Mouse (Mus musculus): Measurements from ENCODE around the gene Nkrf. TPM values are rescaled to one million over a fixed set of nuclear protein-coding genes. Genes with fewer than 3 reads are reported as not detected.

The Nkrf gene
- polyA plus RNA-seq, 1 experiment from 2014 or later = 2.9 TPM

- H3K27me3 ChIP-seq (ENCODE audit: control insufficient read depth, insufficient read depth, low read length) = no peaks in the 10 kb centered on the region
- no peak overlapping the region for H3K4me2 ChIP-seq (replicated peaks; ENCODE audit: low read depth, low read length)
- H3K9me3 ChIP-seq (ENCODE audit: control insufficient read depth, low read depth, low read length) = no peaks in the 10 kb centered on the region
- H3K9ac ChIP-seq (replicated peaks; ENCODE audit: low read depth, low read length) = no peak overlapping the region
- ATAC-seq (ENCODE audit: insufficient number of reproducible peaks, insufficient read depth, low FRiP score, low read depth) = no peak
- H3K4me3 ChIP-seq (ENCODE audit: low read depth, low read length) = no peak overlapping the region
- no peaks in the 10 kb centered on the region for H3K36me3 ChIP-seq (ENCODE audit: control insufficient read depth, insufficient read depth, low read length)
- WGBS = 85% methylated on average over 6 of the region's 6 CpGs
- H3K27ac ChIP-seq (ENCODE audit: low read length) = no peak overlapping the region
- no peaks in the 10 kb centered on the region for H3K4me1 ChIP-seq (ENCODE audit: control insufficient read depth, insufficient read depth, low read length)
Measured at GRCm38 (mm10) chrX:36841698-36842097, 61.0 kb downstream of the Nkrf start.

GRCm38 (mm10) chrX:36839391-36839790 lies 63.3 kb downstream of the Nkrf start:
- H3K9ac ChIP-seq (replicated peaks; ENCODE audit: low read depth, low read length) = no peak overlapping the region
- ATAC-seq (ENCODE audit: insufficient number of reproducible peaks, insufficient read depth, low FRiP score, low read depth) = no peak
- no peaks in the 10 kb centered on the region for H3K36me3 ChIP-seq (ENCODE audit: control insufficient read depth, insufficient read depth, low read length)
- WGBS = 78% methylated on average over 7 of the region's 7 CpGs
- H3K9me3 ChIP-seq (ENCODE audit: control insufficient read depth, low read depth, low read length) = no peaks in the 10 kb centered on the region
- H3K4me2 ChIP-seq (replicated peaks; ENCODE audit: low read depth, low read length) = no peak overlapping the region
- H3K27ac ChIP-seq (ENCODE audit: low read length) = no peak overlapping the region
- no peak overlapping the region for H3K4me3 ChIP-seq (ENCODE audit: low read depth, low read length)
- H3K4me1 ChIP-seq (ENCODE audit: control insufficient read depth, insufficient read depth, low read length) = no peaks in the 10 kb centered on the region
- no peaks in the 10 kb centered on the region for H3K27me3 ChIP-seq (ENCODE audit: control insufficient read depth, insufficient read depth, low read length)

Other genes with a start within 250 kb of the Nkrf start
- 1.4 and 1.7 TPM in 2 replicates for gene Slc25a43, start 159.2 kb downstream of the Nkrf start, polyA plus RNA-seq (2014; fragmentation: Nextera tagmentation; extraction: Ambion mirVana)
- 560 and 599 TPM in 2 replicates for gene Slc25a5, start 107.2 kb downstream of the Nkrf start, polyA plus RNA-seq (2014; fragmentation: Nextera tagmentation; extraction: Ambion mirVana)
- 113 and 121 TPM in 2 replicates for gene Ube2a, start 29.0 kb downstream of the Nkrf start, polyA plus RNA-seq (2014; fragmentation: Nextera tagmentation; extraction: Ambion mirVana)
- 34.5 and 35.0 TPM in 2 replicates for gene C330007P06Rik, start 28.8 kb downstream of the Nkrf start, polyA plus RNA-seq (2014; fragmentation: Nextera tagmentation; extraction: Ambion mirVana)
- gene Sept6, start 88.9 kb upstream of the Nkrf start, polyA plus RNA-seq (2014; fragmentation: Nextera tagmentation; extraction: Ambion mirVana) = 21.0 and 24.7 TPM in 2 replicates
- gene Sowahd, start 145.9 kb upstream of the Nkrf start, polyA plus RNA-seq (2014; fragmentation: Nextera tagmentation; extraction: Ambion mirVana) = 0.27 TPM in 1 of 2 replicates, not detected in the other
- 674 and 682 TPM in 2 replicates for gene Rpl39, start 182.5 kb upstream of the Nkrf start, polyA plus RNA-seq (2014; fragmentation: Nextera tagmentation; extraction: Ambion mirVana)
- gene Upf3b, start 207.4 kb upstream of the Nkrf start, polyA plus RNA-seq (2014; fragmentation: Nextera tagmentation; extraction: Ambion mirVana) = 25.4 and 26.3 TPM in 2 replicates
- gene Nkap, start 223.9 kb upstream of the Nkrf start, polyA plus RNA-seq (2014; fragmentation: Nextera tagmentation; extraction: Ambion mirVana) = 19.0 and 19.3 TPM in 2 replicates